Mouse (Mus musculus) thymus, adult 2 months (tissue): ENCODE measurements around the gene Siglece.

Experiments
- CTCF ChIP-seq: fragments of 200-500 bp; IDR thresholded peaks from 2 replicates; pipeline ENCODE4 v1.5.1; 2012; ENCODE audit warnings: mild to moderate bottlenecking, control low read depth, low read length, moderate library complexity, borderline replicate concordance; ENCODE audit not compliant: control insufficient read depth, poor library complexity, insufficient read depth; ENCODE audit errors: extremely low read depth
- POLR2A ChIP-seq: fragments of 200-500 bp; IDR thresholded peaks from 2 replicates; pipeline ENCODE4 v1.6.1; 2012; ENCODE audit warnings: mild to moderate bottlenecking, low read length, control low read depth, moderate library complexity; ENCODE audit not compliant: control insufficient read depth, poor library complexity, insufficient read depth; ENCODE audit errors: extremely low read depth

DNA sequence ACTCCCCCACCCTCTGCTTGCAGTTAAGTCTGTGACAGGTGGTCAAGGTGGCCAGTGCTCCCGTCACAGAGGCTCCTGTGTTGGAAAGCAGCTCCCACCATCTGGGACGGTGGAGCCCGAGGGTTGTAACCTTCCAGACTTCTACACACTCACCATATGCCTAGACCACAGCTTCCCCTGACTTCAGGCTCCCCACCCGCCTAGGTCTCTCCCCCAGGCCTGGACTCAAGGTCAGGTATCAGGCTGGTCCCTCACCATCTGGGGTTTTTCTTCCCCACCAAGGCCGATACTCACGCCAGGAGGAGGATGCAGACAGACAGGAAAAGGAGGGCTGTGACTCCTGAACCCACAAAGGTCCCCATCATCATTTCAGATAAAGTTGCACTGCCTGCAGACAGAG lies 3.7 kb downstream of the Siglece start:
- TF ChIP-seq CTCF (no peak), POLR2A (no peak)
